Mouse (Mus musculus) ES-E14 (cell line): ENCODE measurements around the gene Pole2. TPM values are rescaled to one million over a fixed set of nuclear protein-coding genes. Genes with fewer than 3 reads are reported as not detected.

Experiments
- DNase-seq: peaks from one replicate; pipeline ENCODE4 v3.0.0-alpha.2; 2013; ENCODE audit warnings: low read depth, low spot score
- H3K27ac ChIP-seq: 2 replicates; pipeline ENCODE4 v1.5.1; 2012; ENCODE audit warnings: low read depth, mild to moderate bottlenecking, low read length, moderate library complexity, mixed read lengths; ENCODE audit not compliant: poor library complexity, insufficient read depth, severe bottlenecking
- H3K36me3 ChIP-seq: 2 replicates; pipeline ENCODE4 v1.6.1; 2012; ENCODE audit warnings: mild to moderate bottlenecking, low read length, moderate library complexity, mixed read lengths; ENCODE audit not compliant: control insufficient read depth, poor library complexity, insufficient read depth, severe bottlenecking
- H3K4me1 ChIP-seq, 2 experiments: fragments of 150-350 bp in 1 of 2; sonication (generic) in 1 of 2; 2 replicates each; pipeline ENCODE4 v1.6.1; 2012; ENCODE audit warnings: low read length in 2 of 2, mild to moderate bottlenecking in 1 of 2, mixed read lengths in 1 of 2; ENCODE audit not compliant: control insufficient read depth in 2 of 2, insufficient read depth in 2 of 2, poor library complexity in 1 of 2
- H3K4me3 ChIP-seq, 2 experiments: fragments of 150-350 bp in 1 of 2; sonication (generic) in 1 of 2; 2 replicates each; pipeline ENCODE4 v1.5.1; 2012; ENCODE audit warnings: low read length in 2 of 2, low read depth in 1 of 2, mild to moderate bottlenecking in 1 of 2, mixed read lengths in 1 of 2; ENCODE audit not compliant: insufficient read depth in 1 of 2, poor library complexity in 1 of 2, severe bottlenecking in 1 of 2
- H3K9ac ChIP-seq: 2 replicates; pipeline ENCODE4 v1.6.1; 2012; ENCODE audit warnings: low read depth, mild to moderate bottlenecking, low read length, mixed read lengths; ENCODE audit not compliant: poor library complexity, insufficient read depth, severe bottlenecking
- H3K9me3 ChIP-seq: fragments of 150-350 bp; sonication (generic); 2 replicates; pipeline ENCODE4 v1.6.1; 2012; ENCODE audit warnings: low read depth, mild to moderate bottlenecking, low read length; ENCODE audit not compliant: control insufficient read depth, insufficient read depth
- CHD2 ChIP-seq: IDR thresholded peaks from 2 replicates; pipeline ENCODE4 v1.6.1; 2014; ENCODE audit warnings: mild to moderate bottlenecking, low read depth, low read length, inconsistent platforms
- HCFC1 ChIP-seq: IDR thresholded peaks from 2 replicates; pipeline ENCODE4 v1.6.1; 2012; ENCODE audit warnings: low read length, inconsistent platforms, borderline replicate concordance; ENCODE audit not compliant: insufficient read depth
- MAFK ChIP-seq: IDR thresholded peaks from 2 replicates; pipeline ENCODE4 v1.6.1; 2014; ENCODE audit warnings: mild to moderate bottlenecking, low read depth, low read length, inconsistent platforms; ENCODE audit not compliant: insufficient read depth
- ZC3H11A ChIP-seq: IDR thresholded peaks from 2 replicates; pipeline ENCODE4 v1.6.1; 2012; ENCODE audit warnings: low read depth, mild to moderate bottlenecking, inconsistent platforms, low read length, borderline replicate concordance
- ZNF384 ChIP-seq: IDR thresholded peaks from 2 replicates; pipeline ENCODE4 v1.6.1; 2012; ENCODE audit warnings: low read depth, low read length, inconsistent platforms
- in situ Hi-C, 2 experiments: fragments of 600-800 bp; cut with MboI; formaldehyde crosslinking; loops; one replicate each; pipeline ENCODE4 v1.15.1; 2025; ENCODE audit warnings: low sequenced_read_pairs in 2 of 2, inconsistent platforms in 1 of 2; ENCODE audit not compliant: unreplicated experiment in 2 of 2
- total RNA-seq: library from RNA; depleted of rRNA; stranded (reverse); fragments of 300-350 nt; gene quantifications from 2 replicates; pipeline ENCODE4 v1.2.3, GENCODE M21; 2012

Gene Pole2
- total RNA-seq, 1 experiment, result 24.4 TPM

GRCm38 (mm10) chr12:69181800-69182199 is 46.2 kb downstream of the Pole2 start:
- Histone ChIP-seq H3K4me1 (peaks cover 2% of the 10 kb centered on the region in 2 experiments; a peak in 2 of 4 replicates), H3K36me3 (peaks cover 2% of the 10 kb centered on the region)

GRCm38 (mm10) chr12:69179371-69179770 is 48.6 kb downstream of the Pole2 start:
- Histone ChIP-seq H3K9me3 (no peaks in the 10 kb centered on the region), H3K4me3 (peak overlapping the region in 1 of 2 experiments; percentile 19; a peak in 2 of 4 replicates), H3K4me1 (peaks cover 0 to 2% of the 10 kb centered on the region in 2 experiments; a peak in 2 of 4 replicates), H3K9ac (no peak overlapping the region), H3K27ac (no peak overlapping the region), H3K36me3 (peaks cover 5% of the 10 kb centered on the region; the same call in 1 of the 2 replicates)
- in situ Hi-C loops, result no loop called here
- no peak for DNase-seq
- TF ChIP-seq ZC3H11A, result no peak
- TF ChIP-seq HCFC1, result no peak
- TF ChIP-seq CHD2, result no peak
- TF ChIP-seq ZNF384, result no peak
- TF ChIP-seq MAFK, result no peak

More at GRCm38 (mm10) chr12:69181800-69182199, 46.2 kb downstream of the Pole2 start:
- H3K4me3 ChIP-seq, result no peak overlapping the region
- DNase-seq, result no peak
- no peaks in the 10 kb centered on the region for H3K9me3 ChIP-seq
- TF ChIP-seq MAFK, result no peak
- TF ChIP-seq CHD2, result no peak
- no peak for TF ChIP-seq ZNF384
- TF ChIP-seq HCFC1, result no peak
- TF ChIP-seq ZC3H11A, result no peak
- H3K9ac ChIP-seq, result no peak overlapping the region
- in situ Hi-C loops, result no loop called here
- H3K27ac ChIP-seq, result no peak overlapping the region

- H3K9me3 ChIP-seq, result no peaks in the 10 kb centered on the region
- TF ChIP-seq CHD2 (no peak), ZNF384 (no peak), MAFK (no peak), HCFC1 (no peak), ZC3H11A (no peak)
These were observed 50.5 kb downstream of the Pole2 start for GRCm38 (mm10) chr12:69177526-69177925.

GRCm38 (mm10) chr12:69175975-69176374 is 52.0 kb downstream of the Pole2 start:
- no peak overlapping the region for H3K9ac ChIP-seq
- no peak overlapping the region for H3K4me3 ChIP-seq
- TF ChIP-seq MAFK (no peak), CHD2 (no peak), HCFC1 (no peak), ZNF384 (no peak), ZC3H11A (no peak)
- no peak overlapping the region for H3K27ac ChIP-seq
- H3K36me3 ChIP-seq, result peaks cover 3% of the 10 kb centered on the region
- in situ Hi-C loops, result no loop called here
- DNase-seq, result no peak
- no peaks in the 10 kb centered on the region for H3K9me3 ChIP-seq
- peaks cover 0 to 2% of the 10 kb centered on the region in 2 experiments; a peak in 1 of 4 replicates for H3K4me1 ChIP-seq

More at GRCm38 (mm10) chr12:69177526-69177925, 50.5 kb downstream of the Pole2 start:
- DNase-seq, result no peak
- no peak overlapping the region for H3K4me3 ChIP-seq
- H3K36me3 ChIP-seq, result peaks cover 5% of the 10 kb centered on the region; the same call in 1 of the 2 replicates
- in situ Hi-C loops, result no loop called here
- H3K9ac ChIP-seq, result no peak overlapping the region
- H3K4me1 ChIP-seq, result peaks cover 0 to 2% of the 10 kb centered on the region in 2 experiments; a peak in 2 of 4 replicates
- H3K27ac ChIP-seq, result no peak overlapping the region

GRCm38 (mm10) chr12:69171307-69171706 is 56.7 kb downstream of the Pole2 start:
- in situ Hi-C loops, result no loop called here

More at GRCm38 (mm10) chr12:69171307-69171706, 56.7 kb downstream of the Pole2 start:
- TF ChIP-seq ZNF384, result no peak
- TF ChIP-seq ZC3H11A, result no peak
- TF ChIP-seq CHD2, result no peak
- no peak for TF ChIP-seq MAFK
- TF ChIP-seq HCFC1, result no peak
- peaks cover 3% of the 10 kb centered on the region for H3K36me3 ChIP-seq
- no peak overlapping the region for H3K9ac ChIP-seq
- peaks cover 0 to under 1% of the 10 kb centered on the region in 2 experiments for H3K4me1 ChIP-seq
- no peak overlapping the region for H3K4me3 ChIP-seq
- H3K9me3 ChIP-seq, result no peaks in the 10 kb centered on the region
- no peak overlapping the region for H3K27ac ChIP-seq
- no peak for DNase-seq
